Mouse (Mus musculus) B cell, adult 2 months (primary cell): ENCODE data around the gene Unc50.

Source experiments
- DNase-seq, 2 experiments: peaks; one replicate each; pipeline ENCODE4 v3.0.0; 2022

Gene Unc50

GRCm38 (mm10) chr1:37429366-37430296 is at the start of gene Unc50, which contains the start of gene Coa5:
Gene Unc50 (plus strand): TSS chr1:37430139.
Gene Coa5 (minus strand): TSS chr1:37430103.
- DNase-seq = peak; percentile 91 to 92

GRCm38 (mm10) chr1:37380913-37381312 is 49.0 kb upstream of the Unc50 start:
- DNase-seq = no peak

- no peak for DNase-seq
Observed at GRCm38 (mm10) chr1:37384304-37384703, 45.6 kb upstream of the Unc50 start.

GRCm38 (mm10) chr1:37386448-37386971 is 43.4 kb upstream of the Unc50 start:
- no peak for DNase-seq

- no peak for DNase-seq
Observed at GRCm38 (mm10) chr1:37393174-37393573, 36.8 kb upstream of the Unc50 start.

GRCm38 (mm10) chr1:37396481-37396880 is 33.5 kb upstream of the Unc50 start:
- DNase-seq = no peak

GRCm38 (mm10) chr1:37398961-37399360 is 31.0 kb upstream of the Unc50 start:
- DNase-seq = no peak

GRCm38 (mm10) chr1:37399734-37400133 is 30.2 kb upstream of the Unc50 start:
- no peak for DNase-seq

- peak; percentile 80 to 81 for DNase-seq
Observed at GRCm38 (mm10) chr1:37401687-37402086, 28.3 kb upstream of the Unc50 start.

GRCm38 (mm10) chr1:37405137-37405536 is 24.8 kb upstream of the Unc50 start:
- no peak for DNase-seq

GRCm38 (mm10) chr1:37407228-37407627 is 22.7 kb upstream of the Unc50 start:
- no peak for DNase-seq

GRCm38 (mm10) chr1:37408059-37408458 is 21.9 kb upstream of the Unc50 start:
- DNase-seq = no peak

GRCm38 (mm10) chr1:37408678-37409077 is 21.3 kb upstream of the Unc50 start:
- DNase-seq = no peak

- DNase-seq = no peak
Observed at GRCm38 (mm10) chr1:37409647-37410046, 20.3 kb upstream of the Unc50 start.

GRCm38 (mm10) chr1:37415394-37415793 is 14.5 kb upstream of the Unc50 start:
- DNase-seq = no peak

- peak; percentile 93 to 95 for DNase-seq
Observed at GRCm38 (mm10) chr1:37419420-37419819, 10.5 kb upstream of the Unc50 start.

- DNase-seq = no peak
Observed at GRCm38 (mm10) chr1:37427144-37427875, 2.6 kb upstream of the Unc50 start.

GRCm38 (mm10) chr1:37428911-37429310 is 1.0 kb upstream of the Unc50 start:
- no peak for DNase-seq

GRCm38 (mm10) chr1:37430297-37430840 is 430 bp downstream of the Unc50 start:
- DNase-seq = no peak

- DNase-seq = no peak
Observed at GRCm38 (mm10) chr1:37436419-37436818, 6.5 kb downstream of the Unc50 start.

GRCm38 (mm10) chr1:37442848-37443835 is 13.2 kb downstream of the Unc50 start:
- no peak for DNase-seq
